Mouse (Mus musculus) c-Kit-negative CD71-positive TER-119-positive erythroid progenitor cells, embryonic 14.5 days (primary cell): ENCODE measurements around the gene Serpinb6e.

ENCODE experiments used
- DNase-seq: peaks from one replicate; pipeline ENCODE4 v3.0.0-alpha.2; 2013; ENCODE audit warnings: low read depth, low spot score

Gene Serpinb6e

DNA sequence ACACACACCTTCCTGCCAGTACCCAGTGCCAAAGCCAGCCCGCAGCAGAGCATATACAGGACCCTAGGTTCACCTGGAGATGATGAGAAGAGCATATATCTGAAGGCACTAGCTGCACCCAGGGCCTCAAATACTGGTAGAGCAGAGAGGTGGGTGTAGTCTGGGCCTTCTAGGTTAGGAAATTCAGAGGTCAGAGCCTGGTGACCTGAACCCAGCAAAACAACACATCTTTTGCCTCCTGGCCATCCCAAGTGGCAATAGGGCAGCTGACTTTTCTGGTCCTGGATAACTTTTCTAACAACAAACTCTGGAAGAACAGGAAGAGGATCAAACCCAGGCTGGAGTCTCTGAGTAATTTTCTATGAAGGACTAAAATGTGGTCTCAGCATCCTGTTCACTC lies at the start of gene Serpinb6e:
Serpinb6e (minus strand) TSS at position 101 of the 400 bp plus-strand sequence.
- DNase-seq, result no peak

GRCm38 (mm10) chr13:33830751-33831150 lies 12.5 kb downstream of the Serpinb6e start:
- no peak for DNase-seq

- no peak for DNase-seq
Observed at GRCm38 (mm10) chr13:33823421-33823820, 19.8 kb downstream of the Serpinb6e start.

DNA sequence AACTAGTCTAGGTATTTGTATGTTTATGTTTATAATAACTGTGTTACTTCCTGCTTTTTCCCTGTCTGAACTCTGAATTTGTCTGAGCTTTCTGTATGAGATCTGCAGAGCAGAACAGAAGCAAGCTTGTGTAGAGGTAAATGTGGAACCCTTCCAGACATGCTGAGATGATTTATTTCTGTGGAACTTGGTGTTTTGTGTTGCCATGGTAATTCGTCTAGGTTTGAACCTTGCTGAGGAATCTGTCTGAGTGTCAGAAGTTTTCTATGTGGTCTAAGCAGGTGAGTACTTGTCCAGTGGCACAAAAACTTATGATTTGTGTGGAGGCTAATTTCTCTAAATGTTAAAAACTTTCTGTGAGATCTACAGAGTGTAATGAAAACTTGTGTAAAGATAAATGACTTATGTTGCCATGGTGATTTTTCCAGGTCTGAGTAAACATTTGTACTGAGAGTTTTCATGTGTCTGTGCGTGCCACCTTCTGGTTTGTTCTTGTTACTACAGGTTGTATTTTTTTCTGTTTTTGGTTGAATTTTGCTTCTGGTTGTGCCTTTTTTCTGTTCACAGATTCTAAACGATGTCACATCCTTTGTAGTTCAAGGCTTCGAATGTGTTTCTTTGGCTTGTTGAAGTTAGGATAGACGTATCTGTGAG lies 21.6 kb downstream of the Serpinb6e start:
- no peak for DNase-seq
